In genomic region chr6:49716520-49716919, GRCm38 (mm10) we compare ENCODE assay signal across 11 mouse cellular contexts.
DNase-seq lines count a peak whose midpoint lies in the region; ATAC-seq and TF ChIP-seq lines count a peak whose summit lies in the region.
"Had no signal": no experiment of that assay in that cellular context is flagged by ENCODE, and none has a peak within 500 bp of the region (broad histone marks: within the 10 kb centered on the region; RNA-seq: fewer than 3 reads in every experiment).

No protein-coding gene starts in this region.

- no peak for TF ChIP-seq POLR2A in lung, adult 2 months (IDR thresholded peaks at IDR 0.05; ENCODE audit: borderline replicate concordance, extremely low read depth, low read depth, low read length)

- no peak overlapping the region for H3K9ac ChIP-seq in heart, embryonic 15.5 days
- H3K9ac ChIP-seq: embryonic facial prominence, embryonic 12.5 days had no signal

- H3K27ac ChIP-seq in heart, embryonic 15.5 days: 0 out of 2 replicates have a peak overlapping the region, but pooled peaks have one; percentile 27
- H3K27ac ChIP-seq in layer of hippocampus, adult 2 months: peak overlapping the region; percentile 54
- H3K27ac ChIP-seq: embryonic facial prominence, embryonic 12.5 days had no signal

- ATAC-seq in heart, embryonic 15.5 days (replicated peaks; ENCODE audit: insufficient number of reproducible peaks, insufficient read depth, low FRiP score, low read depth): no peak

- intact Hi-C loops in heart, postnatal 14 days (cut with DNase I): loop anchor here (10.0 kb wide), 1 partner anchor 208 kb away; no protein-coding TSS in a partner anchor

- H3K36me3 ChIP-seq in heart, embryonic 15.5 days: no peaks in the 10 kb centered on the region
- H3K36me3 ChIP-seq: embryonic facial prominence, embryonic 12.5 days; G1E had no signal

- H3K9me3 ChIP-seq in heart, embryonic 15.5 days (replicated peaks): no peaks in the 10 kb centered on the region
- H3K9me3 ChIP-seq: embryonic facial prominence, embryonic 12.5 days; G1E had no signal

- WGBS in heart, embryonic 15.5 days: 0% methylated on average over 2 of the region's 2 CpGs
- 0% methylated on average over 2 of the region's 2 CpGs for WGBS in lung, adult 2 months

- no peaks in the 10 kb centered on the region for H3K27me3 ChIP-seq in heart, embryonic 15.5 days
- H3K27me3 ChIP-seq: embryonic facial prominence, embryonic 12.5 days had no signal

- TF ChIP-seq CTCF in layer of hippocampus, adult 2 months (conservative IDR thresholded peaks at IDR 0.05): peak; percentile 68
- no peak for TF ChIP-seq CTCF in lung, adult 2 months (IDR thresholded peaks at IDR 0.05; ENCODE audit: insufficient read depth, low read length)

- H3K4me3 ChIP-seq in heart, embryonic 15.5 days: no peak overlapping the region
- H3K4me3 ChIP-seq in layer of hippocampus, adult 2 months: no peak overlapping the region
- no peak overlapping the region for H3K4me3 ChIP-seq in lung, adult 2 months (replicated peaks; ENCODE audit: extremely low read depth, low read depth, low read length)
- H3K4me3 ChIP-seq: embryonic facial prominence, embryonic 12.5 days; myocyte had no signal

- peaks cover 7% of the 10 kb centered on the region for H3K4me1 ChIP-seq in heart, embryonic 15.5 days (replicated peaks)
- H3K4me1 ChIP-seq in lung, adult 2 months (ENCODE audit: control insufficient read depth, insufficient read depth, low read length): no peaks in the 10 kb centered on the region

- no peak for DNase-seq in heart, postnatal 14 days
- DNase-seq in 3T3-L1 (ENCODE audit: low read depth, low spot score): peak; percentile 5
- peak; percentile 32 for DNase-seq in brain, embryonic 18.5 days (ENCODE audit: low read depth, low spot score)
- DNase-seq in layer of hippocampus, adult 2 months (ENCODE audit: low spot score in 2 of 2): peak; percentile 27 to 38
- no peak for DNase-seq in urinary bladder, postnatal 25 days (ENCODE audit: low spot score)
- no peak for DNase-seq in lung, adult 2 months
- DNase-seq in urinary bladder, postnatal 4 days (ENCODE audit: low spot score in 2 of 2): no peak

- no peak overlapping the region for H3K4me2 ChIP-seq in heart, embryonic 15.5 days
- H3K4me2 ChIP-seq: embryonic facial prominence, embryonic 12.5 days had no signal

Comparison
In these comparisons a context has a peak if more than half of its experiments do, and no peak if none do; other contexts are left out.
1. DNase-seq: peak in 3T3-L1 (single experiment), brain, embryonic 18.5 days (single experiment) and layer of hippocampus, adult 2 months (2 of 2); none in heart, postnatal 14 days (0 of 2), urinary bladder, postnatal 25 days (single experiment), lung, adult 2 months (single experiment) and urinary bladder, postnatal 4 days (0 of 2).